Mouse (Mus musculus): ENCODE data around the gene Magi1.
A peak's percentile ranks its signal among the peaks of the same experiment; 100 is the strongest.
"Not testable (repeated sequence)": the region's sequence is repeated elsewhere in the genome, so short reads cannot be mapped to it uniquely, and the experiment has no call there.

Magi1 gene

DNA sequence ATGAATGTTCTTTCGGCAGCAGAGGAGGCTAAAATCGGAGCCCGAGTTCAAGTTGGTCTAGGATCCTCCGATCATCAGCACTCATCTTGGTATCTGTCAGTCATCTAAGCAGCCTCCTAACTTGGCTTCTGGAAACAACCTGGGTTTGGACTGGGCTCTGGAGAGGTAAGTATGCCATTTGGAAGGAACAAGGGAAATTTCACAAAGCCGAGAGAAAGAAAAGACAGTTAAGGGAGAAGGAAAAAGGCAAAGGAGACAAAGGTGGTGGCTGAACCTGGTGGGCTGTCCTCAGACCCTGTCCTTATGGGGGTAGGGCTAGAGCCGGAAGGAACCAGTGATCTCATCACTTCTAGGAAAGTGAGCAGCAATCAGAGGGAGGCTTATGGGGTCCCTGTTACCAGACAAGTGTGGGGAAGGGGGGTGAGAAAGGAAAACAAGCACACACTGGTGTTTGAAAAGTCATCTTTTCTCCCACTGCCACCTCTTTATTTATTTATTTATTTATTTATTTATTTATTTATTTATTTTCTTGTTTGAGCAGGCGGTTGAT, 565.8 kb downstream of the Magi1 start:
- peak; percentile 41 for DNase-seq

- DNase-seq = peak; percentile 55
Measured at GRCm38 (mm10) chr6:93716686-93717625, 566.8 kb downstream of the Magi1 start.

DNA sequence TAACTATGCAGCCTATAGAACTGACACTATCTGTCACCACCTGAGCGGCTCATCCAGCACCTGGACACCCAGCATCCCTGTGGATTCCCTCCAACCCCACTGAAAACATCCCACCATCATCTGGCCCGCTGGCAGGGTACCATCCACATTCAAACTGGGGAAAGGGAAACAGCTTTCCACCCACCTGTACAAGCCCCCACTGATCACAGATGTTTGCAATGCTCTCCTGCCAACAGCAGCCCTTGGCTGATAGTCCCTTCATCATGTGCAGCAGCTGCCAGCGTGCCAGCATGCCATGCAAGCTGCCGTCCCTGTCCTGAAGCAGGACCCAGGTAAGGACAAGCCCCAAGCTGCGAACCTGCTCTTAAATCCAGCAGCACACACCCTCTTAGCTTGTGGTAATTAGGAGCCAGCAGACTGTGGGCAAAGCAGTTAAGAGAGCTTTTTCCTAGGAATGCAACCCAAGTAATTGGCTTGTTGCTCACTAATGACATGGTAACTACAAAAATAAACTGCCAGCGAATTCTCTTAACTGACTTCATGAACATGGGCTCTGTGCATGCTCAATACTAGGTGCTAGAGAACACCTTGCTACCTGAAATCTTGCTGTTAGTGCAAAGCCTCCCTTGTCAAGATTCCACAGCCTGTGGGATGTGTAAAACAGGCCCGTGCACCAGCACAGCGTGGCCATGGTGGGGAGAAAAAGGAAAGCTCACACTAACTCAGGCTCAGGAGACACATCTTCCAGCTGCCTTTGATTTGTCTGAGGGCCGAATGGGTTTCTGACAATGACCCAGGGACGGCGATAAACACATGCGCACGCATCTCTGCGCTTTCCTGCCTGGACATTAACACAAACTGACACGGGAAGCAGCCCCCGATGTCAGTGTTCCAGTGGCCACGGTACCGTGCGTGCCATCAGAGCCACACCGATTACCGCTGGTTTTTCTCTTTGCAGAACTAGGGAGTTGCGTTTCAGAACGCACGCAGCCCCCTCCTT, 568.2 kb downstream of the Magi1 start:
- peak; percentile 79 for DNase-seq

DNA sequence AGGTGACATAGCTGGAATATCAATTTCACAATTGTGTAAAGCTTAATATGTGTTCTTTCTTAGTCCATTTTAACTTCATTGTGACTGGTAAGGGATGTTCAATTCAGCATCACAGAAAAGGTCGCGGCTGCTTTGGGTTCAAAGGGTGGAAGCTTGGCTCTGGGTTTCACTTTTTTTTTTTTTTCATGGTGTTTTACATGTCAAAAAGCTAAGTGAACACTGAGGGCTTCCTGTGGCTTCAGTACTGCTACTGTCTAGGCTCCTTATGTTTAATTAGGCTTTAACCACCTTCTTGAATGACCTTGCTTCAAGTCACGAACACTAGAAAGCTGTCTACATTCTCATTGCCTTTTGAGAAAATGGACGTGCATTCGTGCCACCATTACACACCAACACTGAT, 579.4 kb downstream of the Magi1 start:
- DNase-seq = no peak

- DNase-seq = peak; percentile 43
Measured at GRCm38 (mm10) chr6:93699436-93699835, 584.3 kb downstream of the Magi1 start.

DNA sequence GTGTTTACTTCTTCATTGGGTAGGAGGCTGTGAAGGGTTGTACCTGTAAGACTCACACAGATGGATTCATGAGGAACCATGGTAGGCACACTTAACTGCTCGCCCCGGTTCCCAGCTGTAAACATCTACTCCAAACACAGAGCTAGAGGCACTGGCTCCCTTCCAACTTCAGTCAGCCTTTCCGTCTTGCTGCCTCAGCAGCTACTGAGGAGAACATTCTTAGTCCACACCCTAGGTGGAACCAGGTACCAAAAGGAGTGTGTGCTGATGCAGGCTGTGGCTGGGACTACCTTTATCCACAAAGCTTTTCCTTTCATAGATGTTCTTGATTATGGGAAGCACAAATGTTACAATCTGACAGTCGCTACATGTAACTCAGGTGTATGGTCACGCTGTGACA, 585.8 kb downstream of the Magi1 start:
- DNase-seq = no peak

GRCm38 (mm10) chr6:93678766-93679165, 605.0 kb downstream of the Magi1 start:
- DNase-seq = no peak

GRCm38 (mm10) chr6:93666731-93667130, 617.0 kb downstream of the Magi1 start:
- DNase-seq = no peak

GRCm38 (mm10) chr6:93665056-93665805, 618.5 kb downstream of the Magi1 start:
- DNase-seq = no peak

GRCm38 (mm10) chr6:93661139-93661538, 622.6 kb downstream of the Magi1 start:
- no peak for DNase-seq

DNA sequence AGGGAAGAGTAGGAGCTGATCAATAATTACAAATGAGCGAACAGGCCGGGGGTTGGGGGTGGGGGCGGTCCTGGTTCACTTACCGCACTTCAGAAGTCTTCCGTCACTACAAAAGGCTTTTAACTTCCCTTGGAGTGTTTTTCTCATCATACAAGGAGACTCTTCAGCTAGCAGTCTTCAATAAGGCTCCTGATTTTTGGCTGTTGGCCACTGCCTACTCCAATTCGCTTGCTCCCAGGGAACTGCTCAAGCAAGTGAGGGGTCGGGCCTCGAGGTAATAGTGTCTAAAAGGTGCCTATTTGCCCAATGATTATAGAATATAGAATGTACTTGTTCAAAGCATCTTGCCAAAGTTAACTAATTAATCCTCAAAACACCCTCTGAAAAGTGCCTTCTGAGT, 624.2 kb downstream of the Magi1 start:
- no peak for DNase-seq

DNA sequence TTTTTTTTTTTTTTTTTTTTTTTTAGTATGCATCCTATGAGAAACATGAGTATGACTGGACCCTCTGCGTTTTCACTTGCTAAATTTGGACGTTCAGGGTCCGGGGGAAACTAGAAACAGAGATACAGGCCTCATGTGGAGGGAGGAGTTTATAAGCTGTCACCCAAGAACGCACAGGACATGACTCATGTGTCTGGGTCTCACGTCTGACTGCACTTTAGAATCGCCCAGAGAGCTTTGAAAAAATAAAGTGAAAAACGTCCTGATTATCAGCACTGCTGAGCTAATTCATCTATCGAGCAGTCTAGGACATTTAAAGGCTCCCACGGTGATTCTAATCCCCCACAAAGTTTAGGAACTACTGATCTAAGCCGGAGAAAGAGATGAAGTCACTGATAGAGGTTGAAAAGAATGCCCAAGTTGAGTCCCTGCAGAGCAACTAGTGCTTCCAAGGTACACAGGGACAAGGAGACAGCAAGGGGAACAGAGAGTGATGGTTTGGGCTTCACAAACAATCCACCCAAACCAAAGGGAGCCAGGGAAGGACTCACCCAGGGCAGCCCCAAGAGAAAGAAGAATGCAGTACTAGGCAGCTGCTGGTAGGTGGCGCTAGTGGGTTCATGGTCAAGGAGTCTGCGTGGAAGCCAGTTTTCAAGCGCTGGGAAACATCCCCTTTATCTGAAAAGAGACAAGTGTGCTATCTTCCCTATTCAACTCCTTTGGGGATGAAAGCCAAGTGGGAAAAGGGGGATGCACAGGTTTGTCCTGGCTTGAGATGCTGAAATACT, 626.3 kb downstream of the Magi1 start:
- DNase-seq = peak; percentile 76

- DNase-seq = no peak
Measured at GRCm38 (mm10) chr6:93648581-93649230, 635.0 kb downstream of the Magi1 start.

GRCm38 (mm10) chr6:93629735-93630291, 653.9 kb downstream of the Magi1 start:
- DNase-seq = not testable (repeated sequence)

GRCm38 (mm10) chr6:93627200-93627599, 656.5 kb downstream of the Magi1 start:
- no peak for DNase-seq

All from retina, postnatal 1 day (tissue).